Mouse (Mus musculus) layer of hippocampus, adult 2 months (tissue): Measurements from ENCODE around the gene Tmprss6. TPM values are rescaled to one million over a fixed set of nuclear protein-coding genes. Genes with fewer than 3 reads are reported as not detected.

ENCODE experiments used
- DNase-seq, 2 experiments: peaks; one replicate each; pipeline ENCODE4 v3.0.0; 2022; ENCODE audit warnings: low spot score in 2 of 2
- H3K27ac ChIP-seq: fragments of 200-600 bp; 2 replicates; pipeline ENCODE4 v1.8.1; 2022
- H3K4me3 ChIP-seq: fragments of 200-600 bp; 2 replicates; pipeline ENCODE4 v1.8.1; 2022; ENCODE audit warnings: mild to moderate bottlenecking
- CTCF ChIP-seq: fragments of 200-600 bp; conservative IDR thresholded peaks from 2 replicates; pipeline ENCODE4 v1.8.1; 2022; ENCODE audit warnings: antibody characterized with exemption, mild to moderate bottlenecking, moderate library complexity
- total RNA-seq, 2 experiments: library from RNA; stranded (reverse); gene quantifications; 2 replicates each; pipeline ENCODE4 v1.2.3; 2021

Tmprss6 gene
- total RNA-seq, 2 experiments from 2014 or later: 1.9 to 3.0 TPM

DNA sequence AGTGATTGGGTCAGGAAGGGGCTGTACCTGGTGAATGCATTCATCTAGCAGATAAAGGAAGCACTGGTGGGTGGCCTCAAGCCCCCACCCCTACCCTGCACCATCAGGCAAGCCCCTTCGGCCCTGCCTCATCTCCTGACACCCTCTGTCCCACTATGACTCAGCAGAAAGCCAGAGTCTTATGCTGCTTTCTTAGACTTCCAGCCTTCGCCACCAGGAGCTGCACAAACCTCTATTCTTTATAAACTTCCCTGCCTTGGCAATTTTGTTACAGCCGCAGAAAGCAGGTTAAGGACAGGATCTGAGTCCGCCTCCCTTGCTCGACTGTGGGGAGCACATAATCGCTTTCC is 18.0 kb downstream of the Tmprss6 start:
- DNase-seq: no peak
- peak; percentile 37 for TF ChIP-seq CTCF
- no peak overlapping the region for H3K4me3 ChIP-seq
- H3K27ac ChIP-seq: no peak overlapping the region

- DNase-seq: no peak
- no peak for TF ChIP-seq CTCF
- Histone ChIP-seq H3K27ac (no peak overlapping the region), H3K4me3 (no peak overlapping the region)
These were observed 18.6 kb downstream of the Tmprss6 start for GRCm38 (mm10) chr15:78449694-78450418.

GRCm38 (mm10) chr15:78449131-78449530 is 19.3 kb downstream of the Tmprss6 start:
- DNase-seq: no peak
- Histone ChIP-seq H3K27ac (no peak overlapping the region), H3K4me3 (no peak overlapping the region)
- TF ChIP-seq CTCF: no peak

- H3K4me3 ChIP-seq: peak overlapping the region; percentile 65
- H3K27ac ChIP-seq: peak overlapping the region; percentile 80
- peak; percentile 82 for TF ChIP-seq CTCF
- DNase-seq: peak; percentile 91 to 99
These were observed 20.5 kb downstream of the Tmprss6 start for GRCm38 (mm10) chr15:78447746-78448535.

DNA sequence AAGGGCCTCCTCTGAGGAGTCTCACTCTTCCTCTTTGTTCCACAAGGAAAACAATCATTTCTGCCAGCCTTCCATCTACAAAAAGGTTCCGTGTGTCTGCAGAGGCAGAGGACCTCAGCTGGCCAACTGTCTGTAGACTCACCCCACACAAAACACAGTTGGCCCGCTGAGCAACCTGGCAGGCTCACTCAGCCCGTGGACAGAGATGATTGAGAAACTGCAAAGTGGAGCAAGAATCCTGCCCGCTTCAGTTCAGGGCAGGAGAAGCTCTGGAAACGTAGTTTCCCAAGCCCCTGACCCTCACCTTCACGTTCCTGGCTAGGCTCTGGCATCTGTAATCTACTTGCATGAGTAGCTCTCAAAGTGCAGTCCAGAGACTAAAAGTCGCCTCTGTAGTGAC is 21.3 kb downstream of the Tmprss6 start:
- H3K4me3 ChIP-seq: no peak overlapping the region
- TF ChIP-seq CTCF: no peak
- DNase-seq: no peak
- H3K27ac ChIP-seq: peak overlapping the region; percentile 80; the same call in 1 of the 2 replicates

DNA sequence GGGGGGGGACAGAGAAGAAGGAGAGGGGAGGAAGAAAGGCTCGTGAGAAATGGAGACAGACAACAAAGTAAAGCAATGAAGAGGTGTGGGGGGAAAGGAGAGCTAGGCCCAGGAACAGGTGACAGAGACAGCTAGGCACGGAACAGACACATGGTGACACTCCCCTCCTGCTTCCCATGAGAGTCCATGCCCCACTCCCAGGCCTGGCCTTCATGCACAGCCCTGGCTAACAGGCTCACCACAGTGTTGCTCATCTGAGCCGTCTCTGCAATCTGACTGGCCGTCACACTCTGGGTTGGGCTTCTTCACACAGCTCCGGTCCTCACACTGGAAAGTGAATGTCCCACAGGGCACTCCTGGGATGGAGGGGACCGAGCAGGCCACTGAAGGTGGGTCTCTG is 24.6 kb downstream of the Tmprss6 start:
- no peak for TF ChIP-seq CTCF
- no peak overlapping the region for H3K27ac ChIP-seq
- DNase-seq: no peak
- H3K4me3 ChIP-seq: no peak overlapping the region

GRCm38 (mm10) chr15:78442231-78442630 is 26.2 kb downstream of the Tmprss6 start:
- H3K4me3 ChIP-seq: no peak overlapping the region
- DNase-seq: no peak
- H3K27ac ChIP-seq: no peak overlapping the region
- TF ChIP-seq CTCF: no peak

- no peak for TF ChIP-seq CTCF
- DNase-seq: no peak
- H3K4me3 ChIP-seq: no peak overlapping the region
- H3K27ac ChIP-seq: no peak overlapping the region
These were observed 29.5 kb downstream of the Tmprss6 start for GRCm38 (mm10) chr15:78438973-78439372.

GRCm38 (mm10) chr15:78438505-78438904 is 29.9 kb downstream of the Tmprss6 start:
- Histone ChIP-seq H3K27ac (no peak overlapping the region; the same call in 1 of the 2 replicates), H3K4me3 (no peak overlapping the region)
- DNase-seq: no peak
- TF ChIP-seq CTCF: no peak

DNA sequence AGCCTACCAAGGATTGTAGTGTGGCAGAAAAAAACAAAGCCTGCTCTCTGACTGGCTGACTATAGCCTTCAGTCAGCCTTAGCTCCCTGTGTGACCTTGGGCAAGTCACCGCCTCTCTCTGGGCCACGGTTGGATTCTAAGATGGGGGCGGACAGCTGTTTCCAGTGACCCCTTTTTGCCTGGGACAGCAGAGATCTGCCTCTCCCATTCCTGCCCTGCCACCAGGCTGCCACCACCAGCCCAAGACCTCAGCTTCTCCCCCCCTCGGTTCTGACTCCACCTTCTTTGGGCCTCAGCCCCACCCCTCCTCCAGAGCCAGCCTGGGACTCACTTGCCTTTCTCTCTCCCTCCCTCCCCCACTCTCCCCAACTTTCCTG is 30.4 kb downstream of the Tmprss6 start:
- TF ChIP-seq CTCF: no peak
- no peak for DNase-seq
- Histone ChIP-seq H3K4me3 (no peak overlapping the region), H3K27ac (peak overlapping the region; percentile 87)

- TF ChIP-seq CTCF: no peak
- Histone ChIP-seq H3K27ac (peak overlapping the region; percentile 87), H3K4me3 (peak overlapping the region; percentile 20)
- DNase-seq: peak; percentile 37 to 43
These were observed 31.0 kb downstream of the Tmprss6 start for GRCm38 (mm10) chr15:78437237-78438017.

- TF ChIP-seq CTCF: peak; percentile 54
- DNase-seq: peak; percentile 91
- peak overlapping the region; percentile 87 for H3K27ac ChIP-seq
- H3K4me3 ChIP-seq: peak overlapping the region; percentile 20
These were observed 31.8 kb downstream of the Tmprss6 start for GRCm38 (mm10) chr15:78436380-78437192.
